8 mouse cellular contexts compared by ENCODE assay signal in genomic region chr11:68973250-68974058, GRCm38 (mm10). TPM values are rescaled to one million over a fixed set of nuclear protein-coding genes. Genes with fewer than 3 reads are reported as not detected.
DNase-seq lines count a peak whose midpoint lies in the region; ATAC-seq and TF ChIP-seq lines count a peak whose summit lies in the region.
"Not testable (repeated sequence)": the region's sequence is repeated elsewhere in the genome, so short reads cannot be mapped to it uniquely, and the experiment has no call there.

No protein-coding gene starts in this region.

- TF ChIP-seq CTCF in G1E (IDR thresholded peaks at IDR 0.05; ENCODE audit: low read depth, low read length); layer of hippocampus, adult 2 months (conservative IDR thresholded peaks at IDR 0.05); lung, adult 2 months (IDR thresholded peaks at IDR 0.05; ENCODE audit: insufficient read depth, low read length): not testable (repeated sequence)

- not testable (repeated sequence) for TF ChIP-seq POLR2A in lung, adult 2 months (IDR thresholded peaks at IDR 0.05; ENCODE audit: borderline replicate concordance, extremely low read depth, low read depth, low read length)

- peaks cover 19% of the 10 kb centered on the region for H3K36me3 ChIP-seq in G1E (replicated peaks)
- H3K36me3 ChIP-seq in forebrain, embryonic 16.5 days (ENCODE audit: control insufficient read depth, insufficient read depth); neural tube, embryonic 15.5 days: not testable (repeated sequence)

- not testable (repeated sequence) for H3K27ac ChIP-seq in forebrain, embryonic 16.5 days (ENCODE audit: low read length); neural tube, embryonic 15.5 days (replicated peaks)
- peak overlapping the region; percentile 72 for H3K27ac ChIP-seq in layer of hippocampus, adult 2 months

- peak; percentile 68 for ATAC-seq in G1E (ENCODE audit: extremely low read depth, insufficient number of reproducible peaks, low FRiP score, poor library complexity, severe bottlenecking)
- ATAC-seq in forebrain, embryonic 16.5 days: peak; percentile 95
- peak; percentile 90 for ATAC-seq in neural tube, embryonic 15.5 days (ENCODE audit: low FRiP score)

- under 1% methylated on average over 37 of the region's 38 CpGs for WGBS in forebrain, embryonic 16.5 days
- WGBS in lung, adult 2 months: under 1% methylated on average over 38 of the region's 38 CpGs
- WGBS in neural tube, embryonic 15.5 days: under 1% methylated on average over 38 of the region's 38 CpGs

- H3K27me3 ChIP-seq in G1E (ENCODE audit: insufficient read depth, low read length); forebrain, embryonic 16.5 days (replicated peaks; ENCODE audit: control insufficient read depth, insufficient read depth, low read length); neural tube, embryonic 15.5 days (replicated peaks): not testable (repeated sequence)

- H3K4me2 ChIP-seq in forebrain, embryonic 16.5 days (ENCODE audit: low read length): peak overlapping the region; percentile 66
- peak overlapping the region; percentile 72 for H3K4me2 ChIP-seq in neural tube, embryonic 15.5 days

- H3K4me3 ChIP-seq in G1E (ENCODE audit: low read depth, low read length): peak overlapping the region; percentile 67
- H3K4me3 ChIP-seq in forebrain, embryonic 16.5 days (replicated peaks; ENCODE audit: low read length): peak overlapping the region; percentile 50
- H3K4me3 ChIP-seq in layer of hippocampus, adult 2 months: peak overlapping the region; percentile 62
- peak overlapping the region; percentile 56 for H3K4me3 ChIP-seq in lung, adult 2 months (replicated peaks; ENCODE audit: extremely low read depth, low read depth, low read length)
- H3K4me3 ChIP-seq in neural tube, embryonic 15.5 days (replicated peaks): peak overlapping the region; percentile 46

- peak; percentile 79 for DNase-seq in G1E (ENCODE audit: low spot score)
- DNase-seq in cerebellum, adult 11-12 months: peak; percentile 83
- peak; percentile 85 for DNase-seq in heart, postnatal 36 days
- peak; percentile 75 to 77 for DNase-seq in layer of hippocampus, adult 2 months (ENCODE audit: low spot score in 2 of 2)
- DNase-seq in lung, adult 2 months: peak; percentile 89
- peak; percentile 89 for DNase-seq in testis, postnatal 14 days (ENCODE audit: low spot score)

- intact Hi-C loops in heart, postnatal 36 days (cut with DNase I): not testable (repeated sequence)

- H3K4me1 ChIP-seq in G1E (ENCODE audit: insufficient read depth, low read depth, low read length): peaks cover 40% of the 10 kb centered on the region
- not testable (repeated sequence) for H3K4me1 ChIP-seq in forebrain, embryonic 16.5 days (replicated peaks; ENCODE audit: control insufficient read depth, insufficient read depth, low read length)
- H3K4me1 ChIP-seq in lung, adult 2 months (ENCODE audit: control insufficient read depth, insufficient read depth, low read length): peaks cover 17% of the 10 kb centered on the region
- H3K4me1 ChIP-seq in neural tube, embryonic 15.5 days: peaks cover 17% of the 10 kb centered on the region

- not testable (repeated sequence) for H3K9me3 ChIP-seq in G1E (replicated peaks); forebrain, embryonic 16.5 days (ENCODE audit: control insufficient read depth, low read length); neural tube, embryonic 15.5 days (replicated peaks)

- 0 out of 2 replicates have a peak overlapping the region, but pooled peaks have one; percentile 35 for H3K9ac ChIP-seq in forebrain, embryonic 16.5 days (replicated peaks; ENCODE audit: low read depth, low read length)
- H3K9ac ChIP-seq in neural tube, embryonic 15.5 days (replicated peaks): peak overlapping the region; percentile 29

RNA-seq across cellular contexts. Expression of gene Rangrf, which starts 1.5 kb away (rescaled TPM):
- total RNA-seq in G1E (2014; fragmentation: Nextera tagmentation) (16.1 and 21.8 TPM in 2 replicates), G1E (2017) (16.2 and 18.4 TPM in 2 replicates)
- 7.8 and 8.1 TPM in 2 replicates for polyA plus RNA-seq in G1E (2012)
- polyA plus RNA-seq in forebrain, embryonic 16.5 days (2015; fragmentation: Nextera tagmentation; extraction: Ambion mirVana): 28.9 and 34.5 TPM in 2 replicates
- 10 to 100 TPM; 78.9 to 97.0 TPM for total RNA-seq in heart, postnatal 36 days (2021)
- 10 to 100 TPM; 16.8 to 20.7 TPM for total RNA-seq in layer of hippocampus, adult 2 months (2021)
- polyA plus RNA-seq in lung, adult 2 months (2012; rRNA removed): 11.6 and 15.4 TPM in 2 replicates
- 33.7 and 33.9 TPM in 2 replicates for polyA plus RNA-seq in neural tube, embryonic 15.5 days (2015; fragmentation: Nextera tagmentation; extraction: Ambion mirVana)

RNA-seq across cellular contexts. Expression of gene Slc25a35, which starts 5.5 kb away (rescaled TPM):
- total RNA-seq in G1E (2014; fragmentation: Nextera tagmentation) (5.2 and 5.8 TPM in 2 replicates), G1E (2017) (0.93 and 1.1 TPM in 2 replicates)
- polyA plus RNA-seq in G1E (2012): 1.2 and 1.3 TPM in 2 replicates
- polyA plus RNA-seq in forebrain, embryonic 16.5 days (2015; fragmentation: Nextera tagmentation; extraction: Ambion mirVana): 0.86 and 1.0 TPM in 2 replicates
- total RNA-seq in heart, postnatal 36 days (2021): 1 to 10 TPM; 5.0 to 5.8 TPM
- 1 to 10 TPM; 5.8 to 6.2 TPM for total RNA-seq in layer of hippocampus, adult 2 months (2021)
- polyA plus RNA-seq in lung, adult 2 months (2012; rRNA removed): 34.0 and 40.4 TPM in 2 replicates
- 1.9 and 2.1 TPM in 2 replicates for polyA plus RNA-seq in neural tube, embryonic 15.5 days (2015; fragmentation: Nextera tagmentation; extraction: Ambion mirVana)

RNA-seq across cellular contexts. Expression of gene Arhgef15, which starts 16.2 kb away (rescaled TPM):
- total RNA-seq in G1E (2014; fragmentation: Nextera tagmentation) (not detected in 2 replicates), G1E (2017) (0.12 and 0.22 TPM in 2 replicates)
- not detected in 2 replicates for polyA plus RNA-seq in G1E (2012)
- polyA plus RNA-seq in forebrain, embryonic 16.5 days (2015; fragmentation: Nextera tagmentation; extraction: Ambion mirVana): 8.2 and 12.8 TPM in 2 replicates
- 10 to 100 TPM; 25.6 to 32.5 TPM for total RNA-seq in heart, postnatal 36 days (2021)
- 1 to 10 TPM; 9.5 to 9.7 TPM for total RNA-seq in layer of hippocampus, adult 2 months (2021)
- polyA plus RNA-seq in lung, adult 2 months (2012; rRNA removed): 359 and 419 TPM in 2 replicates
- polyA plus RNA-seq in neural tube, embryonic 15.5 days (2015; fragmentation: Nextera tagmentation; extraction: Ambion mirVana): 23.2 and 27.3 TPM in 2 replicates

RNA-seq across cellular contexts. Expression of gene Pfas, which starts 34.8 kb away (rescaled TPM):
- total RNA-seq in G1E (2014; fragmentation: Nextera tagmentation) (83.4 and 107 TPM in 2 replicates), G1E (2017) (34.4 and 36.2 TPM in 2 replicates)
- polyA plus RNA-seq in G1E (2012): 41.3 and 62.8 TPM in 2 replicates
- 21.7 and 24.7 TPM in 2 replicates for polyA plus RNA-seq in forebrain, embryonic 16.5 days (2015; fragmentation: Nextera tagmentation; extraction: Ambion mirVana)
- total RNA-seq in heart, postnatal 36 days (2021): 1 to 10 TPM; 5.8 to 8.3 TPM
- total RNA-seq in layer of hippocampus, adult 2 months (2021): 10 to 100 TPM; 27.5 to 27.8 TPM
- polyA plus RNA-seq in lung, adult 2 months (2012; rRNA removed): 10.0 and 11.3 TPM in 2 replicates
- 15.5 and 20.2 TPM in 2 replicates for polyA plus RNA-seq in neural tube, embryonic 15.5 days (2015; fragmentation: Nextera tagmentation; extraction: Ambion mirVana)

RNA-seq across cellular contexts. Expression of gene Ctc1, which starts 42.3 kb away (rescaled TPM):
- 83.8 and 96.5 TPM in 2 replicates for total RNA-seq in G1E (2014; fragmentation: Nextera tagmentation)
- 15.2 and 19.9 TPM in 2 replicates for total RNA-seq in G1E (2017)
- 73.4 and 104 TPM in 2 replicates for polyA plus RNA-seq in G1E (2012)
- polyA plus RNA-seq in forebrain, embryonic 16.5 days (2015; fragmentation: Nextera tagmentation; extraction: Ambion mirVana): 70.1 and 79.1 TPM in 2 replicates
- 10 to 100 TPM; 12.5 to 14.3 TPM for total RNA-seq in heart, postnatal 36 days (2021)
- total RNA-seq in layer of hippocampus, adult 2 months (2021): 10 to 100 TPM; 40.3 to 43.1 TPM
- 23.7 and 30.1 TPM in 2 replicates for polyA plus RNA-seq in lung, adult 2 months (2012; rRNA removed)
- polyA plus RNA-seq in neural tube, embryonic 15.5 days (2015; fragmentation: Nextera tagmentation; extraction: Ambion mirVana): 53.4 and 55.0 TPM in 2 replicates

Comparison
In these comparisons a context has a peak if more than half of its experiments do, and no peak if none do; other contexts are left out.
1. RNA of gene Slc25a35, which starts 5.5 kb away (polyA plus RNA-seq): 34.0 to 40.4 TPM in lung, adult 2 months; 1.9 to 2.1 TPM in neural tube, embryonic 15.5 days, 1.2 to 1.3 TPM in G1E and 0.86 to 1.0 TPM in forebrain, embryonic 16.5 days; every median in the first group is over 10 times any median in the second.
2. Peak in every context shown above with its lines, with median percentiles within 50 percentile points of each other: ATAC-seq, DNase-seq and H3K4me3 ChIP-seq.